Mouse (Mus musculus) ES-Bruce4 (cell line): Measurements from ENCODE around the gene Traf1. TPM values are rescaled to one million over a fixed set of nuclear protein-coding genes. Genes with fewer than 3 reads are reported as not detected.
A peak's percentile ranks its signal among the peaks of the same experiment; 100 is the strongest.

Experiments
- H3K27ac ChIP-seq: 2 replicates; pipeline ENCODE4 v1.5.1; 2012; ENCODE audit warnings: low read length, inconsistent platforms; ENCODE audit not compliant: insufficient read depth
- H3K27me3 ChIP-seq: 2 replicates; pipeline ENCODE4 v1.6.1; 2012; ENCODE audit warnings: mild to moderate bottlenecking, low read length, inconsistent platforms; ENCODE audit not compliant: control insufficient read depth, poor library complexity, insufficient read depth, severe bottlenecking
- H3K36me3 ChIP-seq: 2 replicates; pipeline ENCODE4 v1.6.1; 2012; ENCODE audit warnings: inconsistent platforms, mild to moderate bottlenecking, low read length, moderate library complexity; ENCODE audit not compliant: control insufficient read depth, poor library complexity, insufficient read depth, severe bottlenecking
- H3K4me1 ChIP-seq: one replicate; pipeline ENCODE4 v1.8.1; 2011; ENCODE audit warnings: low read length; ENCODE audit not compliant: control insufficient read depth, insufficient read depth
- H3K4me3 ChIP-seq: 2 replicates; pipeline ENCODE4 v1.5.1; 2011; ENCODE audit warnings: low read depth, mild to moderate bottlenecking, low read length
- H3K9ac ChIP-seq: 2 replicates; pipeline ENCODE4 v1.6.1; 2012; ENCODE audit warnings: low read depth, mild to moderate bottlenecking, inconsistent platforms; ENCODE audit not compliant: poor library complexity, severe bottlenecking
- H3K9me3 ChIP-seq: replicated peaks from 2 replicates; pipeline ENCODE4 v1.6.1; 2012; ENCODE audit warnings: mild to moderate bottlenecking, low read length, inconsistent platforms; ENCODE audit not compliant: control insufficient read depth, poor library complexity, insufficient read depth, severe bottlenecking
- CTCF ChIP-seq: IDR thresholded peaks from one replicate; pipeline ENCODE4 v1.8.1; 2011; ENCODE audit warnings: low read depth, low read length
- EP300 ChIP-seq: IDR thresholded peaks from 2 replicates; pipeline ENCODE4 v1.6.1; 2011; ENCODE audit warnings: low read depth, low read length; ENCODE audit not compliant: insufficient read depth
- POLR2A ChIP-seq: IDR thresholded peaks from one replicate; pipeline ENCODE4 v1.8.1; 2011; ENCODE audit warnings: low read length; ENCODE audit not compliant: insufficient read depth
- polyA plus RNA-seq: library from polyadenylated mRNA; stranded (reverse); fragments of >200 nt; gene quantifications from 2 replicates; pipeline ENCODE4 v1.2.4, GENCODE M21; 2011; ENCODE audit warnings: low read depth; ENCODE audit not compliant: missing spikeins, insufficient read depth, insufficient read length

Gene Traf1
- polyA plus RNA-seq, 1 experiment = 1.2 TPM

- H3K27ac ChIP-seq = no peak overlapping the region
Observed at GRCm38 (mm10) chr2:34964651-34965050, 3.1 kb upstream of the Traf1 start.

GRCm38 (mm10) chr2:34964230-34964629 lies 2.7 kb upstream of the Traf1 start:
- Histone ChIP-seq H3K9ac (no peak overlapping the region; the same call in 1 of the 2 replicates), H3K4me3 (no peak overlapping the region), H3K27me3 (no peaks in the 10 kb centered on the region), H3K9me3 (no peaks in the 10 kb centered on the region), H3K27ac (no peak overlapping the region), H3K36me3 (no peaks in the 10 kb centered on the region), H3K4me1 (peaks cover 5% of the 10 kb centered on the region)
- TF ChIP-seq EP300 = no peak
- TF ChIP-seq POLR2A = no peak
- no peak for TF ChIP-seq CTCF

More at GRCm38 (mm10) chr2:34964651-34965050, 3.1 kb upstream of the Traf1 start:
- Histone ChIP-seq H3K4me1 (peaks cover 5% of the 10 kb centered on the region), H3K9me3 (no peaks in the 10 kb centered on the region), H3K36me3 (no peaks in the 10 kb centered on the region), H3K27me3 (no peaks in the 10 kb centered on the region), H3K9ac (no peak overlapping the region), H3K4me3 (no peak overlapping the region)
- TF ChIP-seq CTCF = no peak
- no peak for TF ChIP-seq POLR2A
- TF ChIP-seq EP300 = no peak

DNA sequence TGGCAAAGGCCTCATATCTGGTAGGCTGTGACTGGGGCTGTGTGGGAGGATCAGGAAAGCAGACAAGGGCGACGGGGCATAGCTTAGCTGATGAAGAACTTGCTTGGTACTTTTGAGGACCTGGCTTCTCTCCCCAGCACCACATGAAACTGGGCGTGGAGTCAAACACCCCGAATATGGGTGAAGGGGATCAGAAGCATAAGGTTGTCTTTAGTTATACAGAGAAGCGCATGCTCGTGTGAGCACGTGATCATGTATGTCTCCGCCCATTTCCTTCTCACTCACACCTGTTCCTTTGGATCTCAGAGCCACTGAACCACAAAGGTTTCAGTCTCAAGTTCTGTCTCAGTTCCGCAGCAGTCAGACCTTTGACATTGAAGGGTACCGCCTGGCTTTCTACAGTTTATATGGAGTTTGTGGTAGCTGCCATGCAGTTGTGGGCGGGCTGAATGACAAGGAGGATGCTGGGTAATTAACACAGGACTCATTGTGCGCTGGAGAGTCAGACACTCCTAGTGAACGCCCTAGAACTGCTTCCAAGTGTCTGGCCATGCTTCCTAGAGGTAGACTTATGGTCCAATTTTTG lies 1.9 kb upstream of the Traf1 start:
- Histone ChIP-seq H3K27me3 (no peaks in the 10 kb centered on the region), H3K9ac (peak overlapping the region; percentile 12), H3K4me1 (peaks cover 5% of the 10 kb centered on the region), H3K9me3 (no peaks in the 10 kb centered on the region), H3K4me3 (peak overlapping the region; percentile 60), H3K27ac (no peak overlapping the region), H3K36me3 (no peaks in the 10 kb centered on the region)
- no peak for TF ChIP-seq CTCF
- no peak for TF ChIP-seq POLR2A
- TF ChIP-seq EP300 = no peak

DNA sequence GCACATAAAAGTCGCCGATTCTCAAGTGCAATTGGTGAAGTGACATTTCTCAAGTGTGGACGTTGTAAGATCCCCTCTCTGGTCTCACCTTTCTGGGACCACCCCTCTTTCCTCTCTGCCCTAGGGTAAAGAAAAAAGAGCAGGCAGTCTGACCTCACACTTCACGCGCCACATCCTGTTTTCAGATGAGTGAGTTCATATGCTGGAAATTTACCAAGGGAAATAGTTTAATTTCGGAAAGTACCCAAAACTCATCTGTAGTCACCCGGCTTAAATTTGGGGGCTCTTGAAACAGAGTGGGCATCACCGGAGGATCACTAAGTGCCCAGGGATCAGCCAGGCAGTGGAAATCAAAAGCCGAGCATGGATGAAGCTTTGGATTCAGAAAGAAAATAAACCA lies 1.3 kb upstream of the Traf1 start:
- Histone ChIP-seq H3K9ac (no peak overlapping the region), H3K36me3 (no peaks in the 10 kb centered on the region), H3K9me3 (no peaks in the 10 kb centered on the region), H3K4me1 (peaks cover 5% of the 10 kb centered on the region), H3K27me3 (no peaks in the 10 kb centered on the region), H3K27ac (no peak overlapping the region), H3K4me3 (no peak overlapping the region)
- no peak for TF ChIP-seq CTCF
- TF ChIP-seq EP300 = no peak
- no peak for TF ChIP-seq POLR2A

- no peak overlapping the region for H3K27ac ChIP-seq
- H3K4me1 ChIP-seq = peaks cover 5% of the 10 kb centered on the region
- no peaks in the 10 kb centered on the region for H3K9me3 ChIP-seq
- H3K4me3 ChIP-seq = no peak overlapping the region
- no peak for TF ChIP-seq EP300
- no peak overlapping the region for H3K9ac ChIP-seq
- H3K36me3 ChIP-seq = no peaks in the 10 kb centered on the region
- H3K27me3 ChIP-seq = no peaks in the 10 kb centered on the region
Observed at GRCm38 (mm10) chr2:34962211-34962610, 639 bp upstream of the Traf1 start.

DNA sequence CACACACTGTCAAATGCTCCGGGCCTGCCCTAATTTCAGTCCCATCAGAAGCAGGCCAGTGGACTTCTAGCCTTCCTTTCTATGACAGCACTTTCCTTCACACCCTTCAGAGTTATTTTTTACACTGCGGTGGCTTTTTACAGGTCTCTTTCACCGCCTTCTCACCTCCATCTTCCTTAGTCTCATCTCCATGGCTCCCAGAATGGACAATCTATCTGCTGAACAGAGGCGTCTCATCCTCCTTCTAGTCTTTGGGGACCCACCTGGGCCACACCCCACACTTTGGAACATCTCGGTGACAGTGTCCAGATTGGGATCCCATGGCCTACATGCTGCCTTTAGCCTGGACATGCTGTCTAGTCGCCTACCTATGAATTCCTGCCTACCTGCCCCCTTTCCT lies 606 bp downstream of the Traf1 start:
- no peak overlapping the region for H3K27ac ChIP-seq

More for the DNA sequence above, 606 bp downstream of the Traf1 start:
- peak overlapping the region; percentile 8; the same call in 1 of the 2 replicates for H3K9ac ChIP-seq
- peaks cover 5% of the 10 kb centered on the region for H3K4me1 ChIP-seq
- TF ChIP-seq POLR2A (no peak), EP300 (no peak), CTCF (no peak)
- H3K9me3 ChIP-seq = no peaks in the 10 kb centered on the region
- peak overlapping the region; percentile 52 for H3K4me3 ChIP-seq
- no peaks in the 10 kb centered on the region for H3K36me3 ChIP-seq
- no peaks in the 10 kb centered on the region for H3K27me3 ChIP-seq
